Mouse (Mus musculus) midbrain, embryonic 11.5 days (tissue): ENCODE measurements at regions not wholly inside any gene's neighbourhood (a gene's known extent, or its start where the extent isn't known, plus 50 kb on each side); places are given as distances from the start of the nearest gene placed in this dataset.

Experiments used
- ATAC-seq: fragments of 200-750 bp; cut with Nextera tagmentation; 2 replicates; pipeline ENCODE4 v1.8.0; 2017; ENCODE audit warnings: moderate TSS enrichment, moderate library complexity; ENCODE audit not compliant: low FRiP score
- DNase-seq: peaks from one replicate; pipeline ENCODE4 v3.0.0; 2015; ENCODE audit warnings: low spot score; ENCODE audit errors: missing footprints
- H3K27ac ChIP-seq: fragments of 300-500 bp; sonication (generic); 2 replicates; pipeline ENCODE4 v1.5.1; 2014; ENCODE audit warnings: low read depth, low read length
- H3K27me3 ChIP-seq: fragments of 300-500 bp; sonication (generic); 2 replicates; pipeline ENCODE4 v1.6.1; 2014; ENCODE audit warnings: mild to moderate bottlenecking, low read length, moderate library complexity, mixed read lengths; ENCODE audit not compliant: control insufficient read depth, insufficient read depth
- H3K36me3 ChIP-seq: fragments of 300-500 bp; sonication (generic); 2 replicates; pipeline ENCODE4 v1.6.1; 2014; ENCODE audit warnings: mild to moderate bottlenecking, low read length, moderate library complexity, mixed read lengths; ENCODE audit not compliant: control insufficient read depth, insufficient read depth
- H3K4me1 ChIP-seq: fragments of 300-500 bp; sonication (generic); 2 replicates; pipeline ENCODE4 v1.6.1; 2014; ENCODE audit warnings: low read length; ENCODE audit not compliant: control insufficient read depth, insufficient read depth
- H3K4me2 ChIP-seq: fragments of 300-500 bp; sonication (generic); 2 replicates; pipeline ENCODE4 v1.6.1; 2014; ENCODE audit warnings: mild to moderate bottlenecking, moderate library complexity
- H3K4me3 ChIP-seq: fragments of 300-500 bp; sonication (generic); 2 replicates; pipeline ENCODE4 v1.5.1; 2014; ENCODE audit warnings: low read depth, low read length
- H3K9ac ChIP-seq: fragments of 300-500 bp; sonication (generic); 2 replicates; pipeline ENCODE4 v1.6.1; 2014; ENCODE audit warnings: low read length
- H3K9me3 ChIP-seq: fragments of 300-500 bp; sonication (generic); 2 replicates; pipeline ENCODE4 v1.6.1; 2016; ENCODE audit warnings: low read length; ENCODE audit not compliant: control insufficient read depth
- WGBS: fragments of 180-500 bp; shearing (Covaris S2); extraction: QIAGEN DNeasy Blood & Tissue Kit; methylation state at CpG from one replicate; pipeline ENCODE4 v1.1.7; 2014; 5-methylcytosine and 5-hydroxymethylcytosine counted together

DNA sequence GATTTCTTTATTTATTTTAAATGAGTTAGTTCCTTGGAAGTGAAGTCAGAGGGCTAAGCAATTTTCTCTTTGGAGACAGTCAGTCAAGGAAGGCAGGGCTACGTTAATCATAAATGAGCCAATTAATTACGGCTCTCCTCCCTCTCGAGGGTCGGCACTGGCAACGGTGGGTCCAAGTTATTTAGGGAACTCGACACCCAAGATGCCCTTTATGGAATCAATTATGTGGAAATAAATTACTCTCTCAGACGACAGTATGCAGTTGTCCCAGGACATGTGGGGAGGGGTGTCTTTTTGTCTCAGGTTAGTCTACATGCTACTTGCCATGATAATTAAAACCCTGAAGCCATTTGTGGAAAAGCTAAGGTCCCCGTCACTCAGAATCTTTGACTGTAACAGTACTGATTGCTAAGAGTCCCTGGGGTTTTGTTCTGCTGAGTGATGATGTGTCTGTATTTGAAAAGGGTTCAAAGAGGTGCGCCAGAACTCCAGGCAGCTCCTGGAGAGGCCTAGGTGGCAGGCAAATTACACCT, 211.3 kb downstream of the Stk31 start:
- Histone ChIP-seq H3K9me3 (no peaks in the 10 kb centered on the region), H3K9ac (no peak overlapping the region), H3K4me3 (no peak overlapping the region), H3K4me1 (no peaks in the 10 kb centered on the region), H3K36me3 (no peaks in the 10 kb centered on the region), H3K27ac (no peak overlapping the region), H3K27me3 (no peaks in the 10 kb centered on the region), H3K4me2 (no peak overlapping the region)
- WGBS: 75% methylated on average over 9 of the region's 9 CpGs
- ATAC-seq (no peak), DNase-seq (no peak)

DNA sequence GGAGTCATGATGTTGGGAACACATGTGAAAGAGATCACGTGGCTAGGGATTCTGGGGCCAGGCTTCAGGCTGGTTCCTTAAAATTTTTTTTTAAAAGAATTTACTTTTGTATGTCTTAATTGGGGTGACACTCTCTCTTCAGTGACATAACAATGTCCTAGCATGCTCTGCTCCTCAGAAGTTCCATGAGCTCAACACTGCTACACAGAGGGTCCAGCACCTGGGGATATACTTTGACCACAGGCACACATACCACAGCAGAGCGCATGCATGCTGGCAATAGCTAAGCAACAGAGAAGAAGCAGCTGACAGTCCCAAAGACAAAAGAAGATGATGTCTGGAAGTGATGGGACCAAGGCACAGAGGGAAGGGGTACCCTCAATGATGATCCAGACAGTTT, 198.4 kb upstream of the Npy start:
- WGBS: 94% methylated on average over 2 of the region's 2 CpGs
- H3K27me3 ChIP-seq: no peaks in the 10 kb centered on the region
- H3K9me3 ChIP-seq: no peaks in the 10 kb centered on the region
- no peak overlapping the region for H3K9ac ChIP-seq
- no peaks in the 10 kb centered on the region for H3K4me1 ChIP-seq
- no peaks in the 10 kb centered on the region for H3K36me3 ChIP-seq
- no peak for ATAC-seq
- no peak overlapping the region for H3K4me3 ChIP-seq
- H3K4me2 ChIP-seq: no peak overlapping the region
- no peak for DNase-seq
- no peak overlapping the region for H3K27ac ChIP-seq

DNA sequence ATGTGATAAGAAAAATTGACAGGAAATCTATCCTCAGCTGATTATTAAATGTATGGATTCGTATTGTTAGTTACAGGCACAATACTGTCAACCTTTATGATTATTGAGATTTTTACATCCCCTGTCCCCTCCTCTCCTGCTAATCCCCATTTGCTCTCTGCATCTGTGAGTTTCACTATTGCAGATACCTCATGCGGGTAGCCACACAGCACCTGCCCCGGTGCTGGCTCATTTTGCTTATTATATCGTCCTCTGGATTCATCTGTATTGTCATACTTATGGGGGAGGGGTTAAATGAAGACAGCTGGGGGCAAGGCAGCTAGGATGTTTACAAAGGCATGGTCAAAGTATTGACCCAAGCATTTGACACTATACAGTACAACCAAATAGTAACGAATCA, 197.9 kb upstream of the Npy start:
- Histone ChIP-seq H3K4me1 (no peaks in the 10 kb centered on the region), H3K27me3 (no peaks in the 10 kb centered on the region), H3K9me3 (no peaks in the 10 kb centered on the region), H3K4me3 (no peak overlapping the region), H3K36me3 (no peaks in the 10 kb centered on the region), H3K9ac (no peak overlapping the region), H3K4me2 (no peak overlapping the region), H3K27ac (no peak overlapping the region)
- ATAC-seq (no peak), DNase-seq (no peak)
- 85% methylated on average over 5 of the region's 5 CpGs for WGBS

DNA sequence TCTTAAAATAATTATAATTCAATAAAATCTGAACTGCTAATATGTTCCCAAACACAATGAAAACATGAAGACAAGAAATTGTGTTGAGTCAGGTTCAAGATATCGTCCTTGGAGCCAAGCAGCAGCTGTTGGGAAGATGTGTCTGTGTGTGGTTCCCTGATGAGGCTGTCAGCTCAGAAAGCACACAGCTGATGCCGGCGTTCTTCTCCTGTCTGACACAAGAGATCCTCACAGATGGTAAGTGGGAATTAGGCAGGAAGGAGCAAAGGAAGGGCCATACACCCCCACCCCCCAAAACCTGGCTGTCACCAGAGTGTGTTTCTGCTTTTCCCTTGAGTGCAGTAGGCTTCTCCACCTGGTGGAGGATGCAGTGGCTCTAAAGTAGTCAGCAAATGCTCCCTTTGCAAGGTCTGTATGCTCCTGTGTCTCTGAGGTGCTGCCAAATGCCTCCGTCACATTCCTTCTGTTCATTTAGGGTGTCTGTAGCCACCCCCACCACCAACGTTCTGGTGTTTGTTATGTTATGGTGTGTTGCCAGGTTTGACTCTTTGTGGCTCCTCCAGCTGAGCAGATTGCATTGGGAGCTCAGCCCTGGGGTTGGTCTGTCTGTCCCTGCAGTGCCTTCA, 188.9 kb upstream of the Npy start:
- no peak overlapping the region for H3K27ac ChIP-seq

DNA sequence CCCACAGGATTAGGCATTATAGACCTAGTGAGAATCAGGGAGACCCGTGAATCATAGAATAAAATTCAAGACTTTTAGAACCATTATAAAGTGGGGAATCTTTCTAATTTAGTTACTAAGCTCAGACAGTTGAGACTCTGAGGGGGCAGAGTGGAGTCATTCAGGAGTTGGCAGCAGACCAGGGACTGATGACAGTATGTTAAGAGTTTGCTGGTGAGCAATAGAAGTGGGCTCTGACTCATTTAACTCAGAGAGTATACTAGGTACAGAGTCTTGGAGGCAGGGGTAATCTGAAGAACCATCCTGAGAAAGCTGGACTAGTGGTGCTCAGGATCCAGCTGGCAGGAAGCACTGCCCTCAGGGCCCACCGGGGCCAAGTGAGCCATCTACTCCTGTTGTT, 184.9 kb upstream of the Npy start:
- Histone ChIP-seq H3K9ac (no peak overlapping the region), H3K4me2 (no peak overlapping the region), H3K9me3 (no peaks in the 10 kb centered on the region), H3K36me3 (no peaks in the 10 kb centered on the region), H3K27ac (no peak overlapping the region), H3K27me3 (no peaks in the 10 kb centered on the region), H3K4me3 (no peak overlapping the region), H3K4me1 (no peaks in the 10 kb centered on the region)
- DNase-seq: no peak
- no peak for ATAC-seq
- WGBS: 93% methylated on average over 2 of the region's 2 CpGs

More for the DNA sequence above, 188.9 kb upstream of the Npy start:
- Histone ChIP-seq H3K4me2 (no peak overlapping the region), H3K4me1 (no peaks in the 10 kb centered on the region), H3K4me3 (no peak overlapping the region), H3K27me3 (no peaks in the 10 kb centered on the region), H3K9me3 (no peaks in the 10 kb centered on the region), H3K9ac (no peak overlapping the region), H3K36me3 (no peaks in the 10 kb centered on the region)
- ATAC-seq: no peak
- WGBS: 62% methylated on average over 5 of the region's 5 CpGs
- no peak for DNase-seq

DNA sequence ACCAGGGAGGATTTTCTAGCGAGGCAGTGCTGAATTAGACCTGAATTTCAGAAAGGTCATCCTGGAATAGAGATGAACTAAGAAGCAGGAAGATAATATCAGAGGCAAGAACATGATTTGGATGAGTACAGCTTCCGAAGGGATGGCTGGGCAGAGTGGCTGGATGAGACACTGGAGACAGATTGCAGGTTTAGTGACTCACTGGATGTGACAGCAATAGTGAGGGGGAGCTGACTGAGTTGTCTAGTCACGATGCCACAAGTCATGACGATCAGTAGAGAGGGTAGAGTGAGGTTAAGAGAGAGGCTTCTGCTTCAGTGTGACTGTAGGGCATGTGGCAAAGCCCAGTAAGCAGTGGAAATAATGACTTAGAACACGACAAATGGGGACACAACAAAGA, 181.3 kb upstream of the Npy start:
- H3K27me3 ChIP-seq: no peaks in the 10 kb centered on the region
- H3K36me3 ChIP-seq: no peaks in the 10 kb centered on the region
- no peak for ATAC-seq
- no peak overlapping the region for H3K27ac ChIP-seq
- H3K4me3 ChIP-seq: no peak overlapping the region
- H3K9ac ChIP-seq: no peak overlapping the region
- no peaks in the 10 kb centered on the region for H3K4me1 ChIP-seq
- WGBS: 83% methylated on average over 5 of the region's 5 CpGs
- DNase-seq: no peak
- no peaks in the 10 kb centered on the region for H3K9me3 ChIP-seq
- H3K4me2 ChIP-seq: no peak overlapping the region

DNA sequence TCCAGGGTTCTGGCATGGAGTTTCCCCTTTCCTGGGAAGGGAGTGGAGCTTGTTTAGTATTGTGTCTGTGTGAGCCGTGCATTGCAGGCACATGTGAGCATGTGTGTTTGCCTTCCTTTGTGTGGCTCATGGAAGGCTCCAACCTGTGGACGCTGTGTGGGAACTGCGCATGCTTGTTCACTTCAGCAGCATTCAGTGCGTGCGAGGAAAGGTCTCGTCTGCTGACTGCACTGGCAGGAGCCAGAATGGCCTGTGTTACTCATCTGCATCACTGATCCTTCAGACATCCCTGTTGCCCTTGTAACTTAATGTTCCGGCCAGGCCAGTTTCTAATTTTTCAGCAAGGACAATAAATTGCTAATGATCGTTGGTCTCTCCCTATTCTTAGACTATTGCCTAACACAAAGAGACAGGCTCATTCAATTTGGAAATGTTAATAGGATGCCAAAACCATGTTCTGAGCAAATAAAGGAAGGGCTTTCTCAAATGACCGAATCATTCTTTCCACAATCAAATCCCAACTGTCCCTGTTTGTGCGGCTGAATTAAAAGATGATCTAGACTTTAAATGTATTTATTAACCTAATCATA, 167.9 kb upstream of the Npy start:
- H3K9me3 ChIP-seq: no peaks in the 10 kb centered on the region
- ATAC-seq (no peak), DNase-seq (no peak)
- H3K4me2 ChIP-seq: no peak overlapping the region
- 85% methylated on average over 10 of the region's 10 CpGs for WGBS
- no peak overlapping the region for H3K27ac ChIP-seq
- H3K9ac ChIP-seq: no peak overlapping the region
- H3K4me1 ChIP-seq: no peaks in the 10 kb centered on the region
- H3K4me3 ChIP-seq: no peak overlapping the region
- H3K36me3 ChIP-seq: no peaks in the 10 kb centered on the region
- H3K27me3 ChIP-seq: no peaks in the 10 kb centered on the region

DNA sequence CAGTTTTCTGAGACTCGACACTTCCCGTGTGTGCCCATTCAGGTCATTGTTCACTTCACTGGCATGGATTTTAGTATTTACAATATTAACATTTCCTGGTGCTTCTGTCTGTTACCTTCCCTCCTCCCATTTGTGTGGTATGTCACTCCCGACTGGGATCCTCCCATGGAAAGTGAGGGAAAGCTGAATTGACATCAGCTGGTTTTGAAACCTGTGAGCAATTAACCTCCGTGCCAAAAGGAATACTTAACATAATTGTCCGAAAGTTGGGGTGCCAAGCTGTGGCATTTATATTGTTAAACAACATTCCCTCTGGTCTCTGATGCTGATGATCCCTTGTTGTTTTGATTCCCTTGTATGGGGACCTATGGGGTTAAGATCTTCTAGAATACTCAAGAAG, 167.3 kb upstream of the Npy start:
- Histone ChIP-seq H3K9ac (no peak overlapping the region), H3K4me1 (no peaks in the 10 kb centered on the region), H3K27me3 (no peaks in the 10 kb centered on the region), H3K27ac (no peak overlapping the region), H3K4me2 (no peak overlapping the region), H3K4me3 (no peak overlapping the region), H3K9me3 (no peaks in the 10 kb centered on the region), H3K36me3 (no peaks in the 10 kb centered on the region)
- 86% methylated on average over 5 of the region's 5 CpGs for WGBS
- ATAC-seq (no peak), DNase-seq (no peak)

DNA sequence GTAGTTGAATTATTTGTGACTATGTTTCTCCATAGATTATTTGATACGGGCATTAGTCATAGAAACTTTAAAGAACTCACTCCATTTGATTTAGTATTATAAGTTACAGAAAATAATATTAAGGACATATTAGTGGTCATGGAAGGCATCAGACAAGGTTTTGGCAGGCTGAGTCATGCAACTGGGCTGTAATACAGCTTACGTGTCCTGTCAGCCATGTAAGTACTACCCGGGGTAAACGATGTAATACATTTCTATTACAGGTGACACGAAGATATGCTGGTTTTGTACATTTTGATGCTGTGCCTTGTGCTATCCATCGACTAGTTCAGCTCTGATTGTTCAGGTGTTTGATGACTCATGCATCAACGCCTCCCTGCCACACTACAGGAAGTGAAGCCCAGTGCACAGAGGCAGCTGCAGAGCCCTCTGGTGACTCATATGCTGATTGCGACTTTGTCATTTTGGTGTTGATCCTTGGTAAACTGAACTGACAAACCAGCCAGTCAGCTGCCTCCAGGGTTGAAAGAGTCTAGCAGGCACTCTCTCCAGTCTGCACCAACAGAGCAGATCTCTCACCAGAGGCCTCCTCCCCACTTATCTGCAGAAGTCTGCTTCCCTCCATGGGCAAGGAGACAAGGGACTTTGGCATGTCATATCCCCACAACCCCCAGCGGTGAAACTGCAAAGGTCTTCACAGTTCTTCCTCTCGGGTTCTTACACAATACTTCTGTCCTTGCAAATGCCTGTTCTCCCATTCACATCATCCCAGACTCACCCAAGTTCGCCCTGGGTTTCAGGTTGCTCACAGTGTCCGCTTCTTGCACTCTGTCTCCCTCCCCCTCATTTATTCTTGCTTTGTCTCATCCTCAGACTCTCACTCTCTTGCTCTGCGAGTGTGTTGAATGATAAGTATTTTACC, 165.9 kb upstream of the Npy start:
- WGBS: 78% methylated on average over 13 of the region's 13 CpGs
- no peak overlapping the region for H3K4me3 ChIP-seq
- H3K36me3 ChIP-seq: no peaks in the 10 kb centered on the region
- no peaks in the 10 kb centered on the region for H3K9me3 ChIP-seq
- no peak overlapping the region for H3K27ac ChIP-seq
- H3K9ac ChIP-seq: no peak overlapping the region
- H3K27me3 ChIP-seq: no peaks in the 10 kb centered on the region
- no peak for ATAC-seq
- no peak for DNase-seq
- no peaks in the 10 kb centered on the region for H3K4me1 ChIP-seq
- no peak overlapping the region for H3K4me2 ChIP-seq
